Mouse (Mus musculus) spleen, adult 2 months (tissue): ENCODE measurements around the gene Rnase11. TPM values are rescaled to one million over a fixed set of nuclear protein-coding genes. Genes with fewer than 3 reads are reported as not detected.

Experiments used
- DNase-seq, 2 experiments: peaks; one replicate each; pipeline versions ENCODE4 v3.0.0 to v3.0.0-alpha.2; 2012 to 2021; ENCODE audit warnings: low spot score in 2 of 2, low read depth in 1 of 2
- H3K27ac ChIP-seq: fragments of 200-500 bp; 2 replicates; pipeline ENCODE4 v1.5.1; 2012; ENCODE audit warnings: low read length, inconsistent platforms; ENCODE audit not compliant: insufficient read depth
- H3K27me3 ChIP-seq: fragments of 200-500 bp; 2 replicates; pipeline ENCODE4 v1.6.1; 2012; ENCODE audit warnings: mild to moderate bottlenecking, moderate library complexity, low read length, inconsistent platforms; ENCODE audit not compliant: control insufficient read depth, insufficient read depth
- H3K36me3 ChIP-seq: fragments of 200-500 bp; 2 replicates; pipeline ENCODE4 v1.6.1; 2012; ENCODE audit warnings: mild to moderate bottlenecking, low read length, inconsistent platforms; ENCODE audit not compliant: control insufficient read depth, insufficient read depth
- H3K4me1 ChIP-seq: fragments of 200-500 bp; 2 replicates; pipeline ENCODE4 v1.6.1; 2011; ENCODE audit warnings: inconsistent platforms; ENCODE audit not compliant: control insufficient read depth, insufficient read depth, insufficient read length
- H3K4me3 ChIP-seq: fragments of 200-500 bp; 2 replicates; pipeline ENCODE4 v1.5.1; 2011; ENCODE audit warnings: mild to moderate bottlenecking, inconsistent platforms; ENCODE audit not compliant: insufficient read depth, insufficient read length; ENCODE audit errors: extremely low read depth
- CTCF ChIP-seq: fragments of 200-500 bp; IDR thresholded peaks from 2 replicates; pipeline ENCODE4 v1.5.1; 2011; ENCODE audit warnings: mild to moderate bottlenecking, inconsistent platforms; ENCODE audit not compliant: insufficient read depth, insufficient read length, insufficient replicate concordance; ENCODE audit errors: extremely low read depth
- POLR2A ChIP-seq: fragments of 200-500 bp; IDR thresholded peaks from 2 replicates; pipeline ENCODE4 v1.6.1; 2011; ENCODE audit warnings: low read depth, low read length, inconsistent platforms
- WGBS: fragments of 180-500 bp; shearing (Covaris S2); methylation state at CpG from one replicate; pipeline ENCODE4 v1.1.7; 2018; 5-methylcytosine and 5-hydroxymethylcytosine counted together
- polyA plus RNA-seq: library from polyadenylated mRNA; depleted of rRNA; stranded (reverse); fragments of >200 nt; gene quantifications from 2 replicates; pipeline ENCODE4 v1.2.3, GENCODE M21; 2012

Gene Rnase11
- polyA plus RNA-seq, 1 experiment: not detected

- Histone ChIP-seq H3K4me1 (peaks cover 3% of the 10 kb centered on the region; the same call in 1 of the 2 replicates), H3K27me3 (no peaks in the 10 kb centered on the region), H3K4me3 (no peak overlapping the region), H3K36me3 (no peaks in the 10 kb centered on the region), H3K27ac (no peak overlapping the region)
- no peak for DNase-seq
- TF ChIP-seq POLR2A (no peak), CTCF (no peak)
- WGBS: 84% methylated on average over 13 of the region's 13 CpGs
Observed at GRCm38 (mm10) chr14:51054243-51055237, 4.6 kb upstream of the Rnase11 start.

GRCm38 (mm10) chr14:51053176-51053575 is 3.2 kb upstream of the Rnase11 start:
- H3K4me1 ChIP-seq: peaks cover 3% of the 10 kb centered on the region; the same call in 1 of the 2 replicates
- H3K36me3 ChIP-seq: no peaks in the 10 kb centered on the region
- no peak overlapping the region for H3K4me3 ChIP-seq
- no peaks in the 10 kb centered on the region for H3K27me3 ChIP-seq
- DNase-seq: no peak
- 85% methylated on average over 5 of the region's 5 CpGs for WGBS
- no peak for TF ChIP-seq CTCF
- no peak for TF ChIP-seq POLR2A
- no peak overlapping the region for H3K27ac ChIP-seq

DNA sequence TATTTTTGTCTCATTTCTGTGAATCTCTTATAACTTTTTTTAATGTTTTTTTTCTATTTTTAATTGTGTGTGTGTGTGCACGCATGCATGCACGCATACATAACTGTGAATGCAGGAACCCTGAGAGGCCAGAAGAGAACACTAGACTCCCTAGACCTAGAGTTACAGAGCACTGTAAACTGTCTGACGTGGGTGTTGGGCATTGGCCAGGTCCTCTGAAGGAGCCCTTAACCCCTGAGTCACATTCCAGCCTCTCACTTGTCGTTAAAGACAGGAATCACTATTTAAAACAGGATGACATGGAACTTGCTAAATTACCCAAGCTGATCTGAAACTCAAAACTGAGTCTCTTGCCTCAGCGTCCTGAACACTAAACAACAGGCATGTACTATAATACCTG is 2.0 kb upstream of the Rnase11 start:
- Histone ChIP-seq H3K27me3 (no peaks in the 10 kb centered on the region), H3K27ac (no peak overlapping the region), H3K4me1 (0 out of 2 replicates have a peak, but pooled peaks cover 3% of the 10 kb centered on the region), H3K36me3 (no peaks in the 10 kb centered on the region), H3K4me3 (no peak overlapping the region)
- TF ChIP-seq CTCF: no peak
- TF ChIP-seq POLR2A: no peak
- no peak for DNase-seq
- 71% methylated on average over 5 of the region's 5 CpGs for WGBS

DNA sequence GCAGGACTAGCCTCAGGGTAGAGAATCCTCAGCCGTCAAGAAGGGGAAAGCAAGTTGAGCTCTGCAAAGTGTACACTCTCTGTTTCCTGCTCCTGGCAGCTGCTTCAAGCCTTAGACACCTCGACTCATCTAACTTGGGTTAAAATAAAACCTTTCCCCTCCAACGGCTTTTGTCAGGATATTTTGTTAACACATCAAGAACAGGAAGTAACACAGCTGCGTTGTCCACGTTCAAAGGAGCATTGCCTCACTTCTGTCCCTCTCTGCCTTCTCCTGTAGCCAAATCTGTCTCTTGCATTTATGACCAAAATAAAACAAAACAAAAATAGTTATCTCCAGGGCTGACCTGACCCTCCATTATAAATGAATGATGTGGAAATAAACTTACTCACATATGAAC is 2.1 kb downstream of the Rnase11 start:
- 0 out of 2 replicates have a peak, but pooled peaks cover 3% of the 10 kb centered on the region for H3K4me1 ChIP-seq
- WGBS: 2% methylated on average over 5 of the region's 5 CpGs
- no peak overlapping the region for H3K27ac ChIP-seq
- H3K4me3 ChIP-seq: no peak overlapping the region
- no peaks in the 10 kb centered on the region for H3K27me3 ChIP-seq
- H3K36me3 ChIP-seq: no peaks in the 10 kb centered on the region
- DNase-seq: no peak
- TF ChIP-seq POLR2A: no peak

GRCm38 (mm10) chr14:51041769-51042168 is 8.2 kb downstream of the Rnase11 start, which contains the start of gene Rnase9:
TSS of gene Rnase9 (minus strand) at chr14:51041869.
- TF ChIP-seq CTCF: no peak
- TF ChIP-seq POLR2A: no peak
- Histone ChIP-seq H3K4me3 (no peak within 1 kb of the TSS), H3K4me1 (no peaks in the 10 kb centered on the region), H3K27ac (no peak within 1 kb of the TSS), H3K27me3 (no peaks in the 10 kb centered on the region), H3K36me3 (no peaks in the 10 kb centered on the region)
- WGBS: 89% methylated on average over 6 of the region's 6 CpGs
- no peak for DNase-seq

DNA sequence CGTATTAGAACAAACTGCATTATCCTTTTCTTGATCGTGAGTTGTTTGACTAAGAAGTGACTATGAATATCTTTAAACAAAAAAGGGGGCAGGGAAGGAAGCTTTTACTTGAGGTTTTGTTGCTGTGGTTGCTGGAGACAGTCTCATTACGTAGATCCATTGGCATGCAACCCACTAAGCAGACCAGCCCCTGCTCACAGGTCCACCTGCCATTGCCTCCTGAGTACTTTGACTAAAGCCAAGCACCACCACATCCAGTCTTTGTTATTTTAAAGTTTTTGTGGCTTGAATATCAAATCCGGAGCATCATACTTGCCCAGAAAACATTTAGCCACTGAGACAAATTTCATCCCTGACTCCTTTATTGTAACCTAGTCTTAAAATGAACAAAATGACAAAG is 13.7 kb downstream of the Rnase11 start:
- H3K4me3 ChIP-seq: no peak overlapping the region
- no peaks in the 10 kb centered on the region for H3K27me3 ChIP-seq
- no peaks in the 10 kb centered on the region for H3K36me3 ChIP-seq
- TF ChIP-seq POLR2A: no peak
- 78% methylated on average over 4 of the region's 4 CpGs for WGBS
- H3K4me1 ChIP-seq: no peaks in the 10 kb centered on the region
- no peak overlapping the region for H3K27ac ChIP-seq
- no peak for DNase-seq

DNA sequence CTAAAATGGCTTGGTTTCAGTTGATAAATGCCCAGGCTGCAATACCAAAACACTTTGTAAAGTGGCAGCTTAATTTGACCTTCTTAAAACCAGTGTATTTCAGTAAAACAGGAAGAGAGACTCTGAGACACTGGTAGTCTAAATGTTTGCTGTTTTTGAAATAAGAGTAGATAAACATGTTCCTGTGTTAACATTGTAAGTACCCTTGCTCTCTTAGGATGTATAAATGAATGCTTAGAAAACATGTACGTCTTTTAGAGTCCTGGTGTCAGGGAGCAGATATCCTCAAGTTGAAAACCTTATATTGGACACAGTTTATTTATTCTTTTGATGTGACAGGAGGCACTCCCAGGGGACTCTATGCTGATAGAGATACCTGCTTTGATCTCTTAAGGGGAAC is 14.8 kb downstream of the Rnase11 start:
- Histone ChIP-seq H3K36me3 (no peaks in the 10 kb centered on the region), H3K4me1 (no peaks in the 10 kb centered on the region), H3K27ac (no peak overlapping the region), H3K27me3 (no peaks in the 10 kb centered on the region), H3K4me3 (no peak overlapping the region)
- TF ChIP-seq CTCF: no peak
- no peak for TF ChIP-seq POLR2A
- 48% methylated on average over 1 of the region's 1 CpGs for WGBS
- no peak for DNase-seq
